Mouse (Mus musculus): ENCODE results near the gene Elobl. TPM values are rescaled to one million over a fixed set of nuclear protein-coding genes. Genes with fewer than 3 reads are reported as not detected.
A peak's percentile ranks its signal among the peaks of the same experiment; 100 is the strongest.

Gene Elobl
- polyA plus RNA-seq, 1 experiment = not detected

GRCm38 (mm10) chr11:88996427-88996826 lies 29.7 kb upstream of the Elobl start:
- no peak overlapping the region for H3ac ChIP-seq (ENCODE audit: control insufficient read depth, insufficient read length, low read depth)
- no peak overlapping the region for H3K4me3 ChIP-seq (ENCODE audit: insufficient read depth, poor library complexity, severe bottlenecking)
- no peaks in the 10 kb centered on the region for H3K27me3 ChIP-seq (ENCODE audit: control insufficient read depth, insufficient read depth, insufficient read length)
- H3K79me2 ChIP-seq (ENCODE audit: control insufficient read depth, insufficient read depth) = peaks cover 21% of the 10 kb centered on the region
- H3K79me3 ChIP-seq (ENCODE audit: low read depth) = peaks cover 9% of the 10 kb centered on the region
- H3K36me3 ChIP-seq (ENCODE audit: control insufficient read depth, insufficient read depth) = no peaks in the 10 kb centered on the region
- TF ChIP-seq CTCF (IDR thresholded peaks at IDR 0.05; ENCODE audit: control insufficient read depth, insufficient read depth, insufficient read length) (no peak), CEBPB (IDR thresholded peaks at IDR 0.05; ENCODE audit: low read depth) (no peak), MAX (IDR thresholded peaks at IDR 0.05) (no peak), MYOG (IDR thresholded peaks at IDR 0.05; ENCODE audit: control insufficient read depth, extremely low read depth, insufficient read length) (no peak), USF1 (IDR thresholded peaks at IDR 0.05; ENCODE audit: low read depth) (no peak), FOSL1 (IDR thresholded peaks at IDR 0.05; ENCODE audit: insufficient read depth, low read length, poor library complexity, severe bottlenecking) (no peak), MYOD1 (IDR thresholded peaks at IDR 0.05; ENCODE audit: control insufficient read depth, insufficient read length, low read depth) (no peak)

- Histone ChIP-seq H3K79me2 (ENCODE audit: control insufficient read depth, insufficient read depth) (peaks cover 13% of the 10 kb centered on the region), H3K4me3 (ENCODE audit: insufficient read depth, poor library complexity, severe bottlenecking) (no peak overlapping the region), H3K27me3 (ENCODE audit: control insufficient read depth, insufficient read depth, insufficient read length) (no peaks in the 10 kb centered on the region), H3ac (ENCODE audit: control insufficient read depth, insufficient read length, low read depth) (no peak overlapping the region), H3K79me3 (ENCODE audit: low read depth) (peaks cover 9% of the 10 kb centered on the region), H3K36me3 (ENCODE audit: control insufficient read depth, insufficient read depth) (no peaks in the 10 kb centered on the region)
- TF ChIP-seq CEBPB (IDR thresholded peaks at IDR 0.05; ENCODE audit: low read depth) (no peak), MYOG (IDR thresholded peaks at IDR 0.05; ENCODE audit: control insufficient read depth, extremely low read depth, insufficient read length) (no peak), FOSL1 (IDR thresholded peaks at IDR 0.05; ENCODE audit: insufficient read depth, low read length, poor library complexity, severe bottlenecking) (no peak), MYOD1 (IDR thresholded peaks at IDR 0.05; ENCODE audit: control insufficient read depth, insufficient read length, low read depth) (no peak), MAX (IDR thresholded peaks at IDR 0.05) (no peak), CTCF (IDR thresholded peaks at IDR 0.05; ENCODE audit: control insufficient read depth, insufficient read depth, insufficient read length) (no peak), USF1 (IDR thresholded peaks at IDR 0.05; ENCODE audit: low read depth) (no peak)
Observed at GRCm38 (mm10) chr11:88995616-88996015, 28.9 kb upstream of the Elobl start.

GRCm38 (mm10) chr11:88994492-88994891 lies 27.8 kb upstream of the Elobl start:
- H3ac ChIP-seq (ENCODE audit: control insufficient read depth, insufficient read length, low read depth) = no peak overlapping the region
- H3K79me2 ChIP-seq (ENCODE audit: control insufficient read depth, insufficient read depth) = peaks cover 2% of the 10 kb centered on the region
- no peak for TF ChIP-seq CEBPB (IDR thresholded peaks at IDR 0.05; ENCODE audit: low read depth)
- no peak for TF ChIP-seq MYOD1 (IDR thresholded peaks at IDR 0.05; ENCODE audit: control insufficient read depth, insufficient read length, low read depth)
- no peak for TF ChIP-seq FOSL1 (IDR thresholded peaks at IDR 0.05; ENCODE audit: insufficient read depth, low read length, poor library complexity, severe bottlenecking)
- TF ChIP-seq MAX (IDR thresholded peaks at IDR 0.05) = no peak
- TF ChIP-seq USF1 (IDR thresholded peaks at IDR 0.05; ENCODE audit: low read depth) = no peak
- no peak for TF ChIP-seq CTCF (IDR thresholded peaks at IDR 0.05; ENCODE audit: control insufficient read depth, insufficient read depth, insufficient read length)
- TF ChIP-seq MYOG (IDR thresholded peaks at IDR 0.05; ENCODE audit: control insufficient read depth, extremely low read depth, insufficient read length) = no peak
- no peaks in the 10 kb centered on the region for H3K36me3 ChIP-seq (ENCODE audit: control insufficient read depth, insufficient read depth)
- no peak overlapping the region for H3K4me3 ChIP-seq (ENCODE audit: insufficient read depth, poor library complexity, severe bottlenecking)
- H3K79me3 ChIP-seq (ENCODE audit: low read depth) = peaks cover under 1% of the 10 kb centered on the region
- H3K27me3 ChIP-seq (ENCODE audit: control insufficient read depth, insufficient read depth, insufficient read length) = no peaks in the 10 kb centered on the region

GRCm38 (mm10) chr11:88993625-88994024 lies 26.9 kb upstream of the Elobl start:
- H3K36me3 ChIP-seq (ENCODE audit: control insufficient read depth, insufficient read depth) = no peaks in the 10 kb centered on the region
- H3ac ChIP-seq (ENCODE audit: control insufficient read depth, insufficient read length, low read depth) = no peak overlapping the region
- H3K27me3 ChIP-seq (ENCODE audit: control insufficient read depth, insufficient read depth, insufficient read length) = no peaks in the 10 kb centered on the region
- H3K79me2 ChIP-seq (ENCODE audit: control insufficient read depth, insufficient read depth) = no peaks in the 10 kb centered on the region
- no peak overlapping the region for H3K4me3 ChIP-seq (ENCODE audit: insufficient read depth, poor library complexity, severe bottlenecking)
- H3K79me3 ChIP-seq (ENCODE audit: low read depth) = no peaks in the 10 kb centered on the region
- TF ChIP-seq MYOD1 (IDR thresholded peaks at IDR 0.05; ENCODE audit: control insufficient read depth, insufficient read length, low read depth) (no peak), CTCF (IDR thresholded peaks at IDR 0.05; ENCODE audit: control insufficient read depth, insufficient read depth, insufficient read length) (peak; percentile 34)

GRCm38 (mm10) chr11:88993186-88993585 lies 26.5 kb upstream of the Elobl start:
- Histone ChIP-seq H3K27me3 (ENCODE audit: control insufficient read depth, insufficient read depth, insufficient read length) (no peaks in the 10 kb centered on the region), H3K79me3 (ENCODE audit: low read depth) (no peaks in the 10 kb centered on the region), H3K4me3 (ENCODE audit: insufficient read depth, poor library complexity, severe bottlenecking) (no peak overlapping the region), H3K36me3 (ENCODE audit: control insufficient read depth, insufficient read depth) (no peaks in the 10 kb centered on the region), H3K79me2 (ENCODE audit: control insufficient read depth, insufficient read depth) (no peaks in the 10 kb centered on the region), H3ac (ENCODE audit: control insufficient read depth, insufficient read length, low read depth) (no peak overlapping the region)
- TF ChIP-seq USF1 (IDR thresholded peaks at IDR 0.05; ENCODE audit: low read depth) (no peak), MYOG (IDR thresholded peaks at IDR 0.05; ENCODE audit: control insufficient read depth, extremely low read depth, insufficient read length) (no peak), MAX (IDR thresholded peaks at IDR 0.05) (no peak), FOSL1 (IDR thresholded peaks at IDR 0.05; ENCODE audit: insufficient read depth, low read length, poor library complexity, severe bottlenecking) (no peak), CTCF (IDR thresholded peaks at IDR 0.05; ENCODE audit: control insufficient read depth, insufficient read depth, insufficient read length) (no peak), CEBPB (IDR thresholded peaks at IDR 0.05; ENCODE audit: low read depth) (no peak), MYOD1 (IDR thresholded peaks at IDR 0.05; ENCODE audit: control insufficient read depth, insufficient read length, low read depth) (no peak)

- Histone ChIP-seq H3ac (ENCODE audit: control insufficient read depth, insufficient read length, low read depth) (no peak overlapping the region), H3K27me3 (ENCODE audit: control insufficient read depth, insufficient read depth, insufficient read length) (no peaks in the 10 kb centered on the region), H3K4me3 (ENCODE audit: insufficient read depth, poor library complexity, severe bottlenecking) (no peak overlapping the region), H3K36me3 (ENCODE audit: control insufficient read depth, insufficient read depth) (peaks cover 10% of the 10 kb centered on the region), H3K79me3 (ENCODE audit: low read depth) (no peaks in the 10 kb centered on the region), H3K79me2 (ENCODE audit: control insufficient read depth, insufficient read depth) (no peaks in the 10 kb centered on the region)
- TF ChIP-seq FOSL1 (IDR thresholded peaks at IDR 0.05; ENCODE audit: insufficient read depth, low read length, poor library complexity, severe bottlenecking) (no peak), MAX (IDR thresholded peaks at IDR 0.05) (no peak), MYOD1 (IDR thresholded peaks at IDR 0.05; ENCODE audit: control insufficient read depth, insufficient read length, low read depth) (no peak), MYOG (IDR thresholded peaks at IDR 0.05; ENCODE audit: control insufficient read depth, extremely low read depth, insufficient read length) (no peak), USF1 (IDR thresholded peaks at IDR 0.05; ENCODE audit: low read depth) (no peak), CTCF (IDR thresholded peaks at IDR 0.05; ENCODE audit: control insufficient read depth, insufficient read depth, insufficient read length) (no peak), CEBPB (IDR thresholded peaks at IDR 0.05; ENCODE audit: low read depth) (no peak)
Observed at GRCm38 (mm10) chr11:88989530-88989929, 22.8 kb upstream of the Elobl start.
